Mouse (Mus musculus) layer of hippocampus, postnatal 25 days (tissue): ENCODE measurements around the gene Scgn. TPM values are rescaled to one million over a fixed set of nuclear protein-coding genes. Genes with fewer than 3 reads are reported as not detected.

ENCODE experiments used
- DNase-seq, 2 experiments: peaks; one replicate each; pipeline ENCODE4 v3.0.0; 2022; ENCODE audit warnings: mixed read lengths in 2 of 2, low spot score in 1 of 2; ENCODE audit errors: extremely low spot score in 1 of 2
- total RNA-seq, 2 experiments: library from RNA; stranded (reverse); gene quantifications; 2 replicates each; pipeline ENCODE4 v1.2.3; 2021

Scgn gene
- 1 to 10 TPM; 1.0 to 2.2 TPM for total RNA-seq

DNA sequence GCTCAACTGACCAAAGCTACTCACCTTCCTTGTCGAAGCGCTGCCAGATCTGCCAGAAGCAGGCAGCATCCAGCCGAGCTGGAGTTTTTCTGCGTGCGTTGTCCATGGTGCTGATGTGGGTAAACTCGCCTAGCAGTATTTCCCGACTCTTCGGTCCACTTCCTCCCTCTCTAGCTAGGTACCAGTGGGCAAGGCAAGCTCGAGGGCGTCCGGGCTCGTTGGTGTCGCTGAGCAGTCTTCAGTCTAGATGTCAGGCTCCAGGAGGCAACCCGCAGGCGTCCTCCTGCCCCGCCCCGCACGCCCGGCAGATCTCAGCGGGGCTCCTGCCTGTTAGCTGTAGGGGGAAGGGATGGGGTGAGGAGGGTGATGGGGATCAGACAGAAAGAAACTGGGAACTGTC lies at the start of gene Scgn:
TSS of gene Scgn (minus strand) at position 287 of the 400 bp plus-strand sequence.
- peak in 1 of 2 experiments; percentile 35 for DNase-seq

DNA sequence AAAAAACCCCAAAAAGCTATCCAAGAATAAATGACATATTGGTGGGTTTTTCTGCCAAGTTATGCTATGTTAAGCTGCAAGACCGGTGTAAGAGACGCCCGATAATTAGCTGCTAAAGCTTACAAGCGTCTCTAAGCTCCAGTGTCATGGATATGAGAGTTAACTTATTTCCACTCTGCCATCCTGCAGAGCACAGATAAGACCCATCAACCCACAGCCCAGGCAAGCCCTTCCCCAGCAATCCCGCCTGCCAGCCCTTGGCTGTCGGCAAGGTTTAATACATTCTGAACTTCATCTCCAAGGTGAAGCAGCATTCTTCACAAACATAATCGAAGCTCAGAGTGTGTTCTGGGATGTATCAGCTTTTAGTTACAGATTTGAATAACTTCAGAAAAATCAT lies 49.2 kb upstream of the Scgn start:
- no peak for DNase-seq

DNA sequence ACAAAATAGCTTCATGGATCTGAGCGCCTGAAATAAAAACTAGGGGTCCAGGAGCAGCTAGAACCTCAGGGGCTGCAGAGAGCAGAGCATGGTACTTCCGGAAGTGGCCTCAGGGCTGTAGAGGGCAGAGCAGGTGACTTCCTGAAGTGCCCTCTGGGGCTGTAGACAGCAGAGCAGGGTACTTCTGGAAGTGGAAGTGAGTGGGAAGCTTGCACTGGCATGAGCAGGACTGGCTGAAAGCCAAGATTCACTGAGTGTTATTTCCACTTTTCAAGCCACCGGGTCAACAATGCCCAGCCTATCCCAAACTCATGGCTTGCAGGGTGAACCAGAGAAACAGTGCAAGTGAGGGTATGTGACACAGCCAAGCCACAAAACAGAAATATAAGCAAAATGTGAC lies 46.5 kb upstream of the Scgn start:
- no peak for DNase-seq

DNA sequence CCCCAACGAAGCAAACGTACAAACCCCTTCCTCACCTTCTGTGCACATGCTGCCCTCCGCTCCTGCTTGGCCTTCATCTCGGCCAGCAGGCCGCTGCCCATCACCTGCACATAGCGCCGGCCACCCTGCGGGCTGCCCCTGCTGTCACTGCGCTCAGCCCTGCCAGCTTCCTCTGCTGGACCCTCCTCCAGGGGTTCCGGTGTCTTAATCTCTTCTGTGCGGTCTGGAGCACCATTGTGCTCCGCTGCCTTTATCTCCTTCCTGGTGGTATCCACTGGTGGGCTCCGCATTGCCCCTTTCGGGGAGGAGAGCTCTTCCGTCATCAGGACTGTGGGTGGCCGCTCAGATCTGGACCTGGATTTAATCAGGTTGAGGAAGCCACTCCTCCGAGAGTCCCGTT lies 45.1 kb upstream of the Scgn start:
- no peak for DNase-seq

DNA sequence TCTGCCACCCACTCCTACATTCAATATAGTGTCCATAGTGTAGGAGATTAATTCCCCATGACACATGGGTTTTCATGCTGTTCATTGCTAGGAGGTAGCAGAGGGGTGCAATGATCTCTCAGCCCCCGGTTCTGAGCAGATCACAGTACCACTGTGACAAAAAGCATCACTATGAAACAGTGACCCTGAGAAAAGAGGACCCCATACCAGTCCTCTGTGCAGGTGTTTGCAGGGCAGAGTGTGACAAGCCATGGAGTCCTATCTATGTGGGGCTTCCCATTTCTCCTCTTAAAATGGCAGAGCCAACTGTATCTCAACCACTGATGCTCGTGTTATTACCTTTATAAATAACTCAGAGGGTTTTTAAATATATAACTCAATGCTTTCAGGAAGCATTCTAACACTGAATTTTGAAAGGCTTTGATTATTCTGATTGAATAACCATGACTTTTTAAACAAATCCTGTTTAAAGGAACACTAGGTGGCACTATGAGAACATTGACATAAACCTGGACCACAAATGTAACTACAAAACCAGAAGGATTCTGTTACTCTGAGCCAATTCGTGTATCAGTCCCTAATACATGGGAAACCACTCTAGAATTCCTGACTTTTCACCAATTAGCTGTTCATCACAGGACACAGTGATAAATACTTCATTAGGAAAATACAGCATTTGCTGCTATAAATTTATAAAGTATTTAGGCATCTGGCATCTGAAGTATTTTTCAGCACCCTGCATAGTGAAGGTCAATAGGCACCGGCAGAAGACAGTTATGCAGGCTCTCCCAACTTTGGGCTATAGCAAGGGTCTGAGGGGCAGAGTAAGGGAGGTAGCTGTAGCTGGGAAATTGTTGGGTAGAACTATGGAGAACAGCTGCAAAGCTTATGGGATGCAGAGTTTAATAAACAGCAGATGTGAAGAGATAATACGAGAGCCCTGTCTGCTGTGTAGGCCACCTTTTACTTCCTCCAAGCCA lies 36.5 kb upstream of the Scgn start:
- no peak for DNase-seq

DNA sequence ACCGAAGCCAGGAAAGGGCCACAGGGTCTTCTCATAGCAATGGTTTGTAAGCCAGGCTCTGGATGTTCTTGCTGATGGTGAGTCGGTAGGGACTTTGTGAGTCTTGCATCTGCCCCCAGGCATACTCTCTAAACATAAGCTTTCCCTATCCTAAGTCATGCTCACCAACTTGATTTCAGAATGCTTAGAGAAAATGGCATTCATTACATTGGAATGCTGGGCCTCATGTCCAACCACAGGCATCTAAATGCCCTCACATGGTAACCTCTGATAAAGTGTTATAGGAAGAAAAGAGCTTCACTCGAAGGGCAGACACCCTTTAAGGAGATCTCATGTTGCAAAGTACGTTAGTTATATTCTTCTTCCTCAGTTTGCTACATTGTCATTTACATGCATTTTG lies 27.5 kb upstream of the Scgn start:
- no peak for DNase-seq

DNA sequence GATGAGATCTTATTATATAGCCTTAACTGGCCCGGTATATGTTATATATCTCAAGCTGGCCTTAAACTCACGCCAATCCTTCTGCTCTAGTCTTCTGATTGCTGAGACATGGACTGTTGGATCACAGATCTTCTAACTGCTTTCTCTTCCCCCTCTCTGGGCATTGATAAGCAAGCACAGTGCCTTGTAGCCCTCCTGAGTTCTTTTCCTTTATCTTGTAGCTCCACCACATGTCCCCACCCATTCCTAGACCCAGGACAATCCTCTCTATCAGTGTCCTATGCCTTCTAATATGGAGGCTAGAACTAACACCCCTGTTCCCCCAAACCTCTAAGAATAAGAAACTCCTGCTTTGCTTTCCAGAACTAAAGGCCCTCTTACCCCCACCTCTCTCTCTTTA lies 14.5 kb upstream of the Scgn start:
- DNase-seq = no peak

DNA sequence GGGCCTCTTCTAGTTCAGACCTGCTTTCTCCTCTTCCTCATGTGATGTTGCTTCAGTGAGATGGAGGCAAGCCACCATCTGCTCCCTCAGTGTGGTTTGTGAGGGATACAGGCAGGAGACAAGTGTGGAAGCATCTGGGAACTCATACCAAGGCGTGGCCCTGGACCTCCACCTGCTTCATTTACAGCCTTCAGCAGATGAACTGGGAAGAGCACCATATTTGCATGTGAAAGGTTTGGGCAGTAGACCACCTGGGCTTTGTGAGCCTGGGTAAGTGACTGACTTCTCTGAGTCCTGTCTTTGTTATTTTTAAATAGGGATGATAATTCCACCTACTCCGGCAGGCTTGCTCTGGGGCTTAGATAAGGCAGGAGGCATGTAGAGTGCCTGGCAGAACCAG lies 10.8 kb upstream of the Scgn start:
- DNase-seq = no peak

DNA sequence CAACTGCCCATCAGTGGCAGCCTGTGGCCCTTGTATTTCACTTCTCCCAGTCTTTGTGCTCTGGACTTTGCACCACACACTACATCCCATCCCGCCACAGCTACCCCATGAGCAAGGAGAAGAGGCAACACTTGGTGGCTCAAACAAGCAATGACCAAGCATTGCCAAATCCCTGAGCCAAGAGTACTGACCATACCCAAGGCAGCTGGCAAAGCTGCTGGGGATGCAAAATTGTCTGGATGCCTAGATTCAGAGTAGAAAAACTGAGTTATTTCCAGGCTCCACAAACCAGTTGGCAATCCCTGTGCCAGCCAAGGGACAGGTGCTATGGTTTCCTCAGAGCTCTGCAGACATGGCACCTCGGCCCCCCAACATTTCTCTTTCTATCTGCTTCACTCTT lies 10.1 kb upstream of the Scgn start:
- no peak for DNase-seq

DNA sequence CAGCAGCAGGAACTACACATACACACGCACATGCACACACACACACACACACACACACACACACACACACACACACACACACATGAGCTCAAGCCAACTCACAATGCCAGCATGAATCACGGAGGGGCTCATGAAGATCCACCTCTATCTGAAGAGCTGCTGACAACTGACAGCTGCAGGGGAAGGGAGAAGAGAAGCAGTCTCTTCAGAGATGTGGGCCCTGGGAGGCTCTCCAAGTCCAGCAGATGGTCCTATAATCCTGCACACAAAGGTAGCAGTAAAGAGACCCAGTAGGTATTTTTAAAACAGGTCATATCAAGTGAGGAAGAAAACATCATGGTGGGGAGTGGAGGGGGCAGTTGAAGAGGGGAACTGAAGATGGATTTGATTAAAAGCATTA lies 7.8 kb upstream of the Scgn start:
- DNase-seq = no peak

DNA sequence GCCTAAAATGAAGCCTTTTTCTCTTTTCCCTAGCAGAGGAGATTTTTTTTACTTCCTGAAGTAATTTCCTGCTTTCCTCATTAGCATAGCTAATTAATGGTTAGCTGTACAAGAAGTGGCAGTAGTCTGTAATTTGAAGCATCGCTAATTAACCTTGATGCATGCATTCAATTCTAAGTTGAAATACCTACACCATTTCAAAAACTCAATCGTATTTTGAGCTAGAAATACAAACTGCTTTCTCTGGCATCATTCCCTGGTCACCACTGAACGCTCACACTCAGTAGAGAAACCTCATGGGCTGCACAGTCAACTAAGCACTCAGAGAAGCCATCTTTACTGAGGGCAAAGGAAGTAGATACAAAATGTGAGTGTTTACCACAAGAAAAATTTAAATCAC lies 3.7 kb upstream of the Scgn start:
- DNase-seq = no peak

DNA sequence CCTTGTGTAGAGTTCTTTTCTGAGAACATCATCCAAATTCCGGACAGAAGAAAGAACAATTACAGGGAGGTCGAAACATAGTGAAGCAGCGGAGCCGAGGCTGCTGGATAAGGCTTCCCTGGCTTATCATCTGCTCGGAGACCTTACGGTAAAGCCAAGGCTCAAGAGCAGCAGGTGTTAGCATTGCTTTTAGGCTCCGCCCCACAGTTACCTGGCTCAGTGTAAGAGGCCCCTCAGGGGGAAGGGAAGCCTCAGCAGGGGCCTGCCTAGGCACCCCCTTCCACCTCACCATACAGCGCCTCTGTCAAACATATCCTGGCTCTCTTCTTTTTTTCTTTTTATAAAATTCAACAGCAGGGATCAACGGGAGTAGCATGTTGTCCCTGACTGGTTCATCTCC lies 3.0 kb upstream of the Scgn start:
- DNase-seq = no peak

DNA sequence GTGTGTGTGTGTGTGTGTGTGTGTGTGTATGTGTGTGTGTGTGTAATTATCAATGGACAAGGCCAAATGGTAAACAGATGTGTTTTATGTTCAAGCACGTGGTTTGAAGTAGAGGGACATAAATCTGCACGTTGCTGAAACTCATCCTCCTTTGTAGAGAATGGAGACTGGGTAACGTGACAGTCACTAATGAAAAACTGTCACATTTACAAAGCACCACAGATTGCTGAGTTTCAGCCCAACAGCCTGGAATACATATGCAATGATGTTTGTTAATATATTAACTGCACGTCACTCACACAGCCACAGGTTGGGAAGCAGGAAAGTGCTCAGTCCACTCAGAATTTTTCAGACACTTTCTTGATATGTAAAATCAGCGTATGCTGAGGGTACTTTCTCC lies 563 bp downstream of the Scgn start:
- DNase-seq = no peak

DNA sequence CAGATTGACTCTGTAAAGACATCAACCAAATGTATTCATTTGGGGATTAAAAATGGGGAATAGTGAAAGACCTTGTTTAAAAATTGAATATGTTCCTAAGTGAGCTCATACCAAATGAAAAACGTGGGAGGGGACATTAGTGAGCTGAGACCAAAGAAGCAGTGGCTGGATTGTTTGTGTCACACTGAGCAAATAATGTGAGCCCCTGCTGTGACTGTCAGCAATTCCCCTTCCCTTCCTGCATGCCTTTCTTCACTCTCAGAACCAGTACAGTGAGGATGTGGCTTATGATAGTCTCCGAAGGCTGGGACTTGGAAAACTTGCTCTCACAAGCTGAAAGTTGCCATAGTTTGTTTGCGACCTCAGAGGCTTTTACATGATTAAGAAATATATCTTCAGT lies 5.9 kb downstream of the Scgn start:
- no peak for DNase-seq

DNA sequence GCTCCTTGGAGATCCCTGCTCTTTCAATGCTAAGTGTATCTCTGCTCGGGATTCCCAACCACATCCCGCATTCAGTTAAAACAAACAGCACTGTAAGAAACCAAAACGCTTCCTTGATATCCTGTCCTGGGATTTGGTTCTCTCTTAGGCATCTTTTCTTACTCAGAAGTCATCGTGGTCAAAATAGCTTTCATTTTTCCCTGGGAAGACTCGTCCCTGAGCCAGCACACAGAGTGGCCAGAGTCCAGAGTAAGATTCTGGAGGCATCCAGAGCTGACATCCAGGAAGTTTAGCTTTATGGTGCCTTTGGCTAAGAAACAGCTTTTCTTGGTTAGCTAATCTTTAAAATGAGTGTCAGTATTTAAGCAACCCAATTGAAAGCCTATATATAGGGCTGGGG lies 18.7 kb downstream of the Scgn start:
- DNase-seq = no peak

DNA sequence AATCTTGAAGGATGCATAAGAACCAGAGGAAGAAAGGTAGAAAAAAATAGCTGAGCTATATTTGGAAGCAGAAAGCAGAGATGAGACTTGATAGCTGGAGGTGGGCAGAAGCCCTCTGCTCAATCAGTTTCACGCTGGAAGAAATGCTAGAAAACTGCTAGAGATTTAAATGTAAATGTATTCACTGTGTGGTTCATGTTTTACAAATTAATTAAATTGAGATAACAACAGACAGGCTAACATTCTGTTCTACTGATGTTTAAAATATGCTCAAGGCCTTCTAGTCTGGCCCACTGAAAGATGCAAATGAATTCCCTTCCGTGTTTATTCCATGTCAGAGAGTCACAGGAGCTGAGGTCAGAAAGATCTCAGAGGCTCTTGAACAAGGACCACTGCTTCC lies 19.1 kb downstream of the Scgn start:
- DNase-seq = no peak

DNA sequence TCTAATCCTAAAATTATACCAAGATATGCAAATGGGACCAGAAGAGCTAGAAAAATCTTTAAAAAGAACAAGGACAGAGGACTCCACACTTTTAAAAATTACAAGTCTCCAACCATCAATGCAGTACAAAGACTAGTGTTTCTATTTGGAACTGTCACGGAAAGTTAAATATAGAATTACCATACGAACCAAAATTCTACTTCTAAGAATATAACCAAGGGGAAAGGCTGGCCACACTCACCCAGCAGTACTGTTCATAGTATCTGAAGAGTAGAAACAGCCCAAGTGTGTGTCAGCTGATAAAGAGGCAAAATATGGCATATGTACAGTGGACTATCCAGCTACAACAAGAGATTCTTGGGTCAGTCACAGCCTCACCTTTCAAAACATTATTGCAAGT lies 26.1 kb downstream of the Scgn start:
- no peak for DNase-seq

DNA sequence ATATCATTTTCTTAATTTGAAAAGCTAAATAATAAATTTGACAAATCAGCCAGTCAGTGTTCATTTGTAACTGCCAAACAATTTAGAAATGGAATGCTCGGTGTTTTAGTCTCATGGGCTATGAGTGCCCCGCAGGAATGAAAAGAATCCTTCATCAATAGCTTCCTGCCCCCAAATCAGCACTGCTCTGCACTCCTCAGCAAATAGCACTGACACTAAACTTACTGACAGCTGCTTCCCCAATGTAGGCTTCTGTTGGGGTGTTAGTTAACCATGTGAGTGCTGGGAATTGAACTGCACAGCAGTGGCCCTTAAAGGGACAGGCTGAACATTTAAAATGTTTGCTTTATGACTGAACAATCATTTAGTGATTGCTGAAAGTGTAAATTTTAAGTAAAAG lies 31.2 kb downstream of the Scgn start:
- no peak for DNase-seq

DNA sequence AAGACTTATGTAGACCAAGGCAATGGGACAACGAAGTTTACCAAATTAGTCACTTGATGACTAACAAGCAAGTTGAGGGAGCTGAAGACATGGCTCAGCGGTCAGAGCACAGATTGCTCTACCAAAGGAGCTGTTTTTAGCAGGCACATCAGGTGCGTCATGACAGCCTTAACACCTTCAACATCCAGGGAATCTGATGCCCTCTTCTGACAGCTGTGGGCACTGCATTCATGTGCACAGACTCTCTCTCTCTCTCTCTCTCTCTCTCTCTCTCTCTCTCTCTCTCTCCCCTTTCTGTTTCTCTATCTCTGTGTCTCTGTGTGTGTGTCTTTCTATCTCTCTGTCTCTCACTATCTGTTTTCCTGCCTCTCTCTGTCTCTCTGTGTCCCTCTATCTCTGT lies 40.1 kb downstream of the Scgn start:
- no peak for DNase-seq

DNA sequence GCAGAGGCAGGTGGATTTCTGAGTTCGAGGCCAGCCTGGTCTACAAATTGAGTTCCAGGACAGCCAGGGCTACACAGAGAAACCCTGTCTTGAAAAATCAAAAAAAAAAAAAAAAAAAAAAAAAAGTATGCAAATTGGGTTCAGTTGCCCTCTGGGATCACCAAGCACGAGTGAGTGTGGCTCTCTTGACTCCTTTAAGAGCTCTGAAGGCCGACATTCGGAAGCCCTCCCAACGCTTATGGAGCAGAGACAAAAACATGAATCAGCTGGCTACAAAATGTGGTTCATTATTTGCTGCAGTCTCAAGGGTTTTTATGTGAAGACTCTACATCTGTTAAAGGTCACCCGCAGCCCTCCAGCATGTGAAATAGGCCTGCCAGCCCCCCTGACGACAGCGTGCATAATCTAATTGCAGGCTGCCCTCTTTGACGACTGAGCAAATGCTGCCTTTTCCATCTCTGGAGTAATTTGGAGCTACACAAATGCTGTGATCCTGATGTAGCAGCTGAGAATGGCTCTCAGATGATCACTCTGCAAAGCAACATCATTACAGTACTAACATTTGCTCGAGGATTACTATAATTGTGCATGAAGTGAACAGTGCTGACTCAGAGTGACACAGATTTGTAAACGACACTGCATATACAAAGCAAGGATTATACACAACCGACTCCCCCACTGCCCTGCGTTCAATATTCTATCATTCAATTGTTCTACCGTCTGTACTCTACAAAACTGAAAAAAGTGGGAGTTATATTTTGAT lies 41.3 kb downstream of the Scgn start:
- DNase-seq = no peak

DNA sequence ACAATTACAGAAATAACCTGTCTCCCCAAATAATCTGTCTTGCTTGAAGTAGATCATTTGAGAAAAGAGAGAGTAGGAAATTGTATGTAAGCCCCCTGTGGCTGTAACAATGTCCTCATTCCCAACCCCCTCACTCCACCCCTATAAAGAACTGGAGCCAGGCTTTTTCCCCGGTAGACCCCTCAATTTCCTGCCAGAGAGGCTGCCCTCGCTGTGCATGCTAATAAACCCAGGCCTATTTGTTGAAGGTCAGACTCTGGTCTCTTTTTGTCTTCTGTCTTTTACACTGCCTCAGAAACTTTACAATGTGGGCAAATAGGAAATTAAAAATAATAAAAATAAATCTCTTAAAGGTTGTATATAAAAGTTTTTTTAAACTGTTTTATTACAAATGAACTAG lies 44.8 kb downstream of the Scgn start:
- DNase-seq = no peak

DNA sequence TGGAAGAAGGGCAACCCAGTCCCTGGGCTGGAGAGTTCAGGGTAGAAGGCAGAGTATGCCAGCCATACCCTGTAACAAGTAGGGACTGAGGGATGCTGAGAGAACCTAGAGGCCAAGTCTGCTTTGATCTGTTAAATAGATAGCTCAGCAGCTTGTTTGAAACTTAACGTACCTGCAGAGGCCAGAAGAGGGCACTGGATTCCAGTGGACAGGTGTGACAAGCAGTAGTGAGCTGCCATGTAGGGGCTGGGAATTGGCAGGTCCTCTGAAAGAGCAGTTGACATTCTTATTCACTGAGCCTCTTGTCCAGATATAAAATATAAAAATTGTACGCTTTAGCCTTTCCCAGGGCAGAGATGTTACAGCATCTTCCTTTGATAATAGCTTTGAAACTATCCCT lies 48.2 kb downstream of the Scgn start:
- no peak for DNase-seq
